8 mouse cellular contexts compared by ENCODE assay signal in genomic region chr16:57167514-57167912, GRCm38 (mm10). TPM values are rescaled to one million over a fixed set of nuclear protein-coding genes. Genes with fewer than 3 reads are reported as not detected.
DNase-seq lines count a peak whose midpoint lies in the region; ATAC-seq and TF ChIP-seq lines count a peak whose summit lies in the region.

No protein-coding gene starts in this region.

- peaks cover 10% of the 10 kb centered on the region; the same call in 1 of the 2 replicates for H3K36me3 ChIP-seq in lung, embryonic 16.5 days (ENCODE audit: control insufficient read depth, insufficient read depth, low read length)
- no peaks in the 10 kb centered on the region for H3K36me3 ChIP-seq in forebrain, embryonic 11.5 days (ENCODE audit: control insufficient read depth, insufficient read depth, low read length)
- H3K36me3 ChIP-seq in limb, embryonic 14.5 days (ENCODE audit: control insufficient read depth, insufficient read depth, low read length) = peaks cover 39% of the 10 kb centered on the region
- H3K36me3 ChIP-seq in small intestine, adult 2 months (ENCODE audit: control insufficient read depth, insufficient read depth, low read length) = peaks cover 15% of the 10 kb centered on the region
- peaks cover 6% of the 10 kb centered on the region; the same call in 1 of the 2 replicates for H3K36me3 ChIP-seq in thymus, adult 2 months (ENCODE audit: control insufficient read depth, insufficient read depth, low read length)

- peak overlapping the region; percentile 43; the same call in 1 of the 2 replicates for H3K27ac ChIP-seq in lung, embryonic 16.5 days (ENCODE audit: low read length)
- H3K27ac ChIP-seq in forebrain, embryonic 11.5 days (ENCODE audit: low read depth, low read length) = no peak overlapping the region
- peak overlapping the region; percentile 89; the same call in 1 of the 2 replicates for H3K27ac ChIP-seq in limb, embryonic 14.5 days (replicated peaks; ENCODE audit: low read depth, low read length)
- peak overlapping the region; percentile 18; the same call in 1 of the 2 replicates for H3K27ac ChIP-seq in small intestine, adult 2 months (ENCODE audit: insufficient read depth, low read depth, low read length)
- no peak overlapping the region for H3K27ac ChIP-seq in thymus, adult 2 months (ENCODE audit: control insufficient read depth, insufficient read depth, low read length)

- no peak for TF ChIP-seq CTCF in small intestine, adult 2 months (IDR thresholded peaks at IDR 0.05; ENCODE audit: extremely low read depth, insufficient read length, insufficient replicate concordance, low read depth, low read length)
- TF ChIP-seq CTCF in thymus, adult 2 months (IDR thresholded peaks at IDR 0.05; ENCODE audit: borderline replicate concordance, control insufficient read depth, extremely low read depth, insufficient read depth, low read length, poor library complexity) = no peak

- H3K9ac ChIP-seq in lung, embryonic 16.5 days (ENCODE audit: low read length) = peak overlapping the region; percentile 62
- no peak overlapping the region; the same call in none of the 2 replicates for H3K9ac ChIP-seq in forebrain, embryonic 11.5 days (ENCODE audit: low read length)
- peak overlapping the region; percentile 80 for H3K9ac ChIP-seq in limb, embryonic 14.5 days (ENCODE audit: low read depth, low read length, severe bottlenecking)

- H3K4me1 ChIP-seq in lung, embryonic 16.5 days (replicated peaks; ENCODE audit: control insufficient read depth, insufficient read depth, low read length) = peaks cover 2% of the 10 kb centered on the region; the same call in 1 of the 2 replicates
- no peaks in the 10 kb centered on the region for H3K4me1 ChIP-seq in forebrain, embryonic 11.5 days (replicated peaks; ENCODE audit: control insufficient read depth, insufficient read depth, low read length)
- peaks cover 3% of the 10 kb centered on the region; the same call in 1 of the 2 replicates for H3K4me1 ChIP-seq in limb, embryonic 14.5 days (ENCODE audit: control insufficient read depth, insufficient read depth, low read length)
- H3K4me1 ChIP-seq in small intestine, adult 2 months (ENCODE audit: control insufficient read depth, insufficient read depth, insufficient read length, low read length) = peaks cover 2% of the 10 kb centered on the region; the same call in 1 of the 2 replicates
- H3K4me1 ChIP-seq in thymus, adult 2 months (replicated peaks; ENCODE audit: control insufficient read depth, insufficient read depth, low read length) = peaks cover 2% of the 10 kb centered on the region

- peak; percentile 8 for ATAC-seq in lung, embryonic 16.5 days (ENCODE audit: low read depth)
- peak; percentile 60 for ATAC-seq in forebrain, embryonic 11.5 days (replicated peaks; ENCODE audit: low FRiP score)
- peak; percentile 6; the same call in 1 of the 2 replicates for ATAC-seq in limb, embryonic 14.5 days (ENCODE audit: low FRiP score, low read depth)

- TF ChIP-seq POLR2A in limb, embryonic 14.5 days (IDR thresholded peaks at IDR 0.05; ENCODE audit: borderline replicate concordance, extremely low read depth, insufficient read depth, insufficient read length) = no peak
- no peak for TF ChIP-seq POLR2A in small intestine, adult 2 months (IDR thresholded peaks at IDR 0.05; ENCODE audit: low read depth, low read length)
- no peak for TF ChIP-seq POLR2A in thymus, adult 2 months (IDR thresholded peaks at IDR 0.05; ENCODE audit: control insufficient read depth, extremely low read depth, insufficient read depth, low read length, poor library complexity)

- WGBS in lung, embryonic 16.5 days = 19% methylated on average over 5 of the region's 5 CpGs
- WGBS in forebrain, embryonic 11.5 days = 40% methylated on average over 5 of the region's 5 CpGs
- WGBS in limb, embryonic 14.5 days = 24% methylated on average over 5 of the region's 5 CpGs
- 6% methylated on average over 5 of the region's 5 CpGs for WGBS in small intestine, adult 2 months
- WGBS in thymus, adult 2 months = 20% methylated on average over 5 of the region's 5 CpGs

- peak overlapping the region; percentile 76 for H3K4me2 ChIP-seq in lung, embryonic 16.5 days (ENCODE audit: low read depth, low read length)
- H3K4me2 ChIP-seq in forebrain, embryonic 11.5 days (ENCODE audit: low read depth, low read length, severe bottlenecking) = peak overlapping the region; percentile 68
- H3K4me2 ChIP-seq in limb, embryonic 14.5 days (replicated peaks; ENCODE audit: low read depth, low read length, severe bottlenecking) = peak overlapping the region; percentile 54

- no peaks in the 10 kb centered on the region for H3K9me3 ChIP-seq in lung, embryonic 16.5 days (ENCODE audit: control insufficient read depth, low read length)
- no peaks in the 10 kb centered on the region for H3K9me3 ChIP-seq in forebrain, embryonic 11.5 days (ENCODE audit: control insufficient read depth, low read length)
- no peaks in the 10 kb centered on the region for H3K9me3 ChIP-seq in limb, embryonic 14.5 days (ENCODE audit: control insufficient read depth, low read length)

- no peaks in the 10 kb centered on the region for H3K27me3 ChIP-seq in lung, embryonic 16.5 days (ENCODE audit: control insufficient read depth, insufficient read depth, low read depth, low read length)
- H3K27me3 ChIP-seq in forebrain, embryonic 11.5 days (ENCODE audit: control insufficient read depth, insufficient read depth, low read length) = no peaks in the 10 kb centered on the region
- no peaks in the 10 kb centered on the region for H3K27me3 ChIP-seq in limb, embryonic 14.5 days (ENCODE audit: control insufficient read depth, insufficient read depth, low read length)
- H3K27me3 ChIP-seq in small intestine, adult 2 months (ENCODE audit: control insufficient read depth, insufficient read depth, low read length) = no peaks in the 10 kb centered on the region
- H3K27me3 ChIP-seq in thymus, adult 2 months (ENCODE audit: control insufficient read depth, insufficient read depth, low read length) = no peaks in the 10 kb centered on the region

- H3K4me3 ChIP-seq in lung, embryonic 16.5 days (ENCODE audit: low read length) = peak overlapping the region; percentile 88
- peak overlapping the region; percentile 70 for H3K4me3 ChIP-seq in forebrain, embryonic 11.5 days (ENCODE audit: low read depth, low read length)
- peak overlapping the region; percentile 75 for H3K4me3 ChIP-seq in limb, embryonic 14.5 days (replicated peaks; ENCODE audit: low read length)
- H3K4me3 ChIP-seq in small intestine, adult 2 months (ENCODE audit: low read depth, low read length) = 0 out of 2 replicates have a peak overlapping the region, but pooled peaks have one; percentile 91
- H3K4me3 ChIP-seq in thymus, adult 2 months (ENCODE audit: control insufficient read depth, insufficient read depth, low read length) = no peak overlapping the region

- no peak for DNase-seq in lung, postnatal 36 days
- no peak for DNase-seq in forebrain, embryonic 11.5 days (ENCODE audit: low spot score)
- no peak for DNase-seq in limb, embryonic 14.5 days (ENCODE audit: low spot score)
- DNase-seq in adrenal gland, adult 8-10 months = no peak
- no peak for DNase-seq in thymus, adult 2 months
- DNase-seq in spleen, adult 18-20 months = no peak

RNA-seq across cellular contexts. Expression of gene Nit2, which starts 0.4 kb away (rescaled TPM):
- 65.5 and 68.4 TPM in 2 replicates for polyA plus RNA-seq in lung, embryonic 16.5 days (2015; fragmentation: Nextera tagmentation; extraction: Ambion mirVana)
- 52.6 and 53.7 TPM in 2 replicates for polyA plus RNA-seq in forebrain, embryonic 11.5 days (2014; fragmentation: Nextera tagmentation; extraction: Ambion mirVana)
- 46.4 and 54.7 TPM in 2 replicates for polyA plus RNA-seq in limb, embryonic 14.5 days (2012; rRNA removed)
- polyA plus RNA-seq in limb, embryonic 14.5 days (2014; fragmentation: Nextera tagmentation; extraction: Ambion mirVana) = 83.0 and 91.5 TPM in 2 replicates
- polyA plus RNA-seq in small intestine, adult 2 months (2012; rRNA removed) = 7.9 and 9.8 TPM in 2 replicates
- total RNA-seq in adrenal gland, adult 8-10 months (2022) = 10 to 100 TPM; 39.7 to 43.5 (median 40.9) TPM
- 14.4 and 18.4 TPM in 2 replicates for polyA plus RNA-seq in thymus, adult 2 months (2012; rRNA removed)

RNA-seq across cellular contexts. Expression of gene Tomm70a, which starts 46.0 kb away (rescaled TPM):
- polyA plus RNA-seq in lung, embryonic 16.5 days (2015; fragmentation: Nextera tagmentation; extraction: Ambion mirVana) = 28.6 and 31.0 TPM in 2 replicates
- 68.6 TPM in 2 replicates for polyA plus RNA-seq in forebrain, embryonic 11.5 days (2014; fragmentation: Nextera tagmentation; extraction: Ambion mirVana)
- polyA plus RNA-seq in limb, embryonic 14.5 days (2012; rRNA removed) = 26.3 and 31.1 TPM in 2 replicates
- 47.6 and 50.5 TPM in 2 replicates for polyA plus RNA-seq in limb, embryonic 14.5 days (2014; fragmentation: Nextera tagmentation; extraction: Ambion mirVana)
- 8.5 and 9.0 TPM in 2 replicates for polyA plus RNA-seq in small intestine, adult 2 months (2012; rRNA removed)
- 10 to 100 TPM; 50.4 to 54.6 (median 52.8) TPM for total RNA-seq in adrenal gland, adult 8-10 months (2022)
- polyA plus RNA-seq in thymus, adult 2 months (2012; rRNA removed) = 14.7 and 16.6 TPM in 2 replicates

Comparison
In these comparisons a context has a peak if more than half of its experiments do, and no peak if none do; other contexts are left out.
1. ATAC-seq: peak in every context shown above with its lines; median percentile 60 in forebrain, embryonic 11.5 days; 8 in lung, embryonic 16.5 days; 6 in limb, embryonic 14.5 days.
2. H3K27ac ChIP-seq: peak in lung, embryonic 16.5 days (single experiment), limb, embryonic 14.5 days (single experiment) and small intestine, adult 2 months (single experiment); none in forebrain, embryonic 11.5 days (single experiment) and thymus, adult 2 months (single experiment).
3. Peak in every context shown above with its lines, with median percentiles within 50 percentile points of each other: H3K4me2 ChIP-seq.